10 mouse cellular contexts compared by ENCODE assay signal in the genomic region with DNA sequence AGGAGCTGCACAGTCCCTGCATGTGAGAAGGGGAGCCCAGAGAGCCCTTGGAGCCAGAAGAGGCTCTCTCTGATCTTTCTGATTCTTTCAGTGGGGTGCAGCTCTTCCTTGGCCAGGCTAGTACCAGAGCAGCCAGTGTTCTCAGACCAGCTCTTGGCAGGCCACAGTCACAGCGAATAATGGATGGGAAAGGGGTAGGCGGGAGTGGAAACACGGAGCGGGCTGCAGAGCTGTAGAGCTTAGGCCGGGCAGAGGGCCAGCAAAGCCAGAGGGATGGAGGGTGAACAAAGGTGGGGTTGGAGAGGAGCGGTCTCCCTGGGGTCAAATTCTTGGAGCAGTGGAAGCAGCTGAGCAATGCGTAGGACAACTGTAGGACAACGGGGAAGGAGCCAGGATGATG. TPM values are rescaled to one million over a fixed set of nuclear protein-coding genes. Genes with fewer than 3 reads are reported as not detected.
DNase-seq lines count a peak whose midpoint lies in the region; ATAC-seq lines count a peak whose summit lies in the region.
"Had no signal": no experiment of that assay in that cellular context is flagged by ENCODE, and none has a peak within 500 bp of the region (broad histone marks: within the 10 kb centered on the region; RNA-seq: fewer than 3 reads in every experiment).

No protein-coding gene starts in this region.

- DNase-seq in cerebellum, postnatal 10 days: peak; percentile 81 to 84
- DNase-seq in cerebellum, adult 11 months: no peak
- DNase-seq in hindbrain, embryonic 11.5 days (ENCODE audit: low spot score): no peak
- DNase-seq in neural tube, embryonic 10.5 days (ENCODE audit: extremely low spot score, low spot score): no peak
- DNase-seq in MN1 (ENCODE audit: low spot score): no peak

- H3K27me3 ChIP-seq in hindbrain, embryonic 13.5 days: no peaks in the 10 kb centered on the region
- no peaks in the 10 kb centered on the region for H3K27me3 ChIP-seq in hindbrain, embryonic 11.5 days (ENCODE audit: control insufficient read depth, insufficient read depth, low read length)
- H3K27me3 ChIP-seq in neural tube, embryonic 13.5 days: no peaks in the 10 kb centered on the region
- H3K27me3 ChIP-seq in stomach, embryonic 14.5 days (ENCODE audit: control insufficient read depth, insufficient read depth, low read length): no peaks in the 10 kb centered on the region

- H3K27ac ChIP-seq in hindbrain, embryonic 13.5 days: no peak overlapping the region
- no peak overlapping the region for H3K27ac ChIP-seq in hindbrain, embryonic 11.5 days (ENCODE audit: low read depth, low read length)
- H3K27ac ChIP-seq in neural tube, embryonic 13.5 days (replicated peaks): peak overlapping the region; percentile 39
- no peak overlapping the region for H3K27ac ChIP-seq in stomach, embryonic 14.5 days (ENCODE audit: low read length)

- H3K9ac ChIP-seq in hindbrain, embryonic 13.5 days: no peak overlapping the region; the same call in 1 of the 2 replicates
- H3K9ac ChIP-seq in hindbrain, embryonic 11.5 days (ENCODE audit: low read depth, low read length): no peak overlapping the region
- H3K9ac ChIP-seq in neural tube, embryonic 13.5 days: no peak overlapping the region; the same call in 1 of the 2 replicates
- H3K9ac ChIP-seq in stomach, embryonic 14.5 days (replicated peaks; ENCODE audit: low read depth, low read length): no peak overlapping the region

- H3K4me1 ChIP-seq in hindbrain, embryonic 13.5 days (replicated peaks): peaks cover 13% of the 10 kb centered on the region
- H3K4me1 ChIP-seq in hindbrain, embryonic 11.5 days (replicated peaks; ENCODE audit: control insufficient read depth, insufficient read depth, low read length): no peaks in the 10 kb centered on the region
- H3K4me1 ChIP-seq in neural tube, embryonic 13.5 days (replicated peaks): peaks cover 13% of the 10 kb centered on the region
- H3K4me1 ChIP-seq in stomach, embryonic 14.5 days (ENCODE audit: control insufficient read depth, insufficient read depth, low read length): peaks cover 3% of the 10 kb centered on the region; the same call in 1 of the 2 replicates

- no peak overlapping the region for H3K4me3 ChIP-seq in hindbrain, embryonic 13.5 days
- H3K4me3 ChIP-seq in hindbrain, embryonic 11.5 days (ENCODE audit: low read depth, low read length): no peak overlapping the region
- H3K4me3 ChIP-seq in neural tube, embryonic 13.5 days: no peak overlapping the region
- H3K4me3 ChIP-seq in stomach, embryonic 14.5 days (ENCODE audit: low read depth, low read length): no peak overlapping the region

- no peak overlapping the region for H3K4me2 ChIP-seq in hindbrain, embryonic 13.5 days
- no peak overlapping the region for H3K4me2 ChIP-seq in hindbrain, embryonic 11.5 days (replicated peaks; ENCODE audit: low read depth, low read length)
- H3K4me2 ChIP-seq in neural tube, embryonic 13.5 days: no peak overlapping the region
- H3K4me2 ChIP-seq in stomach, embryonic 14.5 days (replicated peaks; ENCODE audit: low read depth, low read length): no peak overlapping the region

- no peaks in the 10 kb centered on the region for H3K9me3 ChIP-seq in hindbrain, embryonic 13.5 days
- no peaks in the 10 kb centered on the region for H3K9me3 ChIP-seq in hindbrain, embryonic 11.5 days (ENCODE audit: control insufficient read depth, low read length)
- H3K9me3 ChIP-seq in neural tube, embryonic 13.5 days: no peaks in the 10 kb centered on the region
- H3K9me3 ChIP-seq in stomach, embryonic 14.5 days (ENCODE audit: control insufficient read depth, low read depth, low read length): no peaks in the 10 kb centered on the region

- WGBS in hindbrain, embryonic 13.5 days: 45% methylated on average over 8 of the region's 8 CpGs
- 64% methylated on average over 8 of the region's 8 CpGs for WGBS in hindbrain, embryonic 11.5 days
- WGBS in neural tube, embryonic 13.5 days: 48% methylated on average over 8 of the region's 8 CpGs
- 38% methylated on average over 8 of the region's 8 CpGs for WGBS in stomach, embryonic 14.5 days

- no peaks in the 10 kb centered on the region for H3K36me3 ChIP-seq in hindbrain, embryonic 13.5 days
- no peaks in the 10 kb centered on the region for H3K36me3 ChIP-seq in hindbrain, embryonic 11.5 days (ENCODE audit: control insufficient read depth, insufficient read depth, low read length)
- H3K36me3 ChIP-seq in neural tube, embryonic 13.5 days: no peaks in the 10 kb centered on the region
- no peaks in the 10 kb centered on the region for H3K36me3 ChIP-seq in stomach, embryonic 14.5 days (ENCODE audit: control insufficient read depth, insufficient read depth, low read length)

- ATAC-seq in hindbrain, embryonic 13.5 days (ENCODE audit: low FRiP score): 0 out of 2 replicates have a peak, but pooled peaks have one; percentile 40
- no peak for ATAC-seq in hindbrain, embryonic 11.5 days (ENCODE audit: low FRiP score)
- peak; percentile 62; the same call in 1 of the 2 replicates for ATAC-seq in neural tube, embryonic 13.5 days (ENCODE audit: low read depth)
- ATAC-seq in stomach, embryonic 14.5 days (ENCODE audit: insufficient number of reproducible peaks, insufficient read depth, low FRiP score, low read depth): 0 out of 2 replicates have a peak, but pooled peaks have one; percentile 23

RNA-seq across cellular contexts. Expression of a gene that starts 5.2 kb away (rescaled TPM):
- polyA plus RNA-seq in hindbrain, embryonic 13.5 days (2015; fragmentation: Nextera tagmentation; extraction: Ambion mirVana): not detected in 2 replicates
- polyA plus RNA-seq in hindbrain, embryonic 11.5 days (2014; fragmentation: Nextera tagmentation; extraction: Ambion mirVana): not detected in 2 replicates
- polyA plus RNA-seq in neural tube, embryonic 13.5 days (2015; fragmentation: Nextera tagmentation; extraction: Ambion mirVana): not detected in 2 replicates
- not detected in 2 replicates for polyA plus RNA-seq in stomach, embryonic 14.5 days (2014; fragmentation: Nextera tagmentation; extraction: Ambion mirVana)
- polyA plus RNA-seq: C2C12; cortical plate, adult 2 months had no signal

RNA-seq across cellular contexts. Expression of a gene that starts 13.0 kb away (rescaled TPM):
- polyA plus RNA-seq in hindbrain, embryonic 13.5 days (2015; fragmentation: Nextera tagmentation; extraction: Ambion mirVana): 6.2 and 6.4 TPM in 2 replicates
- polyA plus RNA-seq in hindbrain, embryonic 11.5 days (2014; fragmentation: Nextera tagmentation; extraction: Ambion mirVana): 7.2 and 9.8 TPM in 2 replicates
- 4.5 and 5.9 TPM in 2 replicates for polyA plus RNA-seq in neural tube, embryonic 13.5 days (2015; fragmentation: Nextera tagmentation; extraction: Ambion mirVana)
- polyA plus RNA-seq in stomach, embryonic 14.5 days (2014; fragmentation: Nextera tagmentation; extraction: Ambion mirVana): 7.3 and 8.1 TPM in 2 replicates

RNA-seq across cellular contexts. Expression of a gene that starts 43.0 kb away (rescaled TPM):
- polyA plus RNA-seq in hindbrain, embryonic 13.5 days (2015; fragmentation: Nextera tagmentation; extraction: Ambion mirVana): 11.6 and 11.9 TPM in 2 replicates
- polyA plus RNA-seq in hindbrain, embryonic 11.5 days (2014; fragmentation: Nextera tagmentation; extraction: Ambion mirVana): 23.6 and 29.9 TPM in 2 replicates
- 12.0 and 12.9 TPM in 2 replicates for polyA plus RNA-seq in neural tube, embryonic 13.5 days (2015; fragmentation: Nextera tagmentation; extraction: Ambion mirVana)
- 30.6 and 32.5 TPM in 2 replicates for polyA plus RNA-seq in stomach, embryonic 14.5 days (2014; fragmentation: Nextera tagmentation; extraction: Ambion mirVana)

Comparison
In these comparisons a context has a peak if more than half of its experiments do, and no peak if none do; other contexts are left out.
1. DNase-seq: peak in cerebellum, postnatal 10 days (2 of 2); none in cerebellum, adult 11 months (single experiment), hindbrain, embryonic 11.5 days (single experiment), neural tube, embryonic 10.5 days (single experiment) and MN1 (single experiment).